In genomic region chr4:33924234-33924888, GRCm38 (mm10) we compare ENCODE assay signal across 8 mouse cellular contexts. TPM values are rescaled to one million over a fixed set of nuclear protein-coding genes. Genes with fewer than 3 reads are reported as not detected.
DNase-seq lines count a peak whose midpoint lies in the region; ATAC-seq and TF ChIP-seq lines count a peak whose summit lies in the region.

TSS of gene Cnr1 (plus strand) at chr4:33924593.

- peak within 1 kb of the TSS; percentile 64 for H3K4me3 ChIP-seq in hindbrain, embryonic 13.5 days
- H3K4me3 ChIP-seq in lung, postnatal 0 days (ENCODE audit: low read depth, low read length): peak within 1 kb of the TSS; percentile 50

- peak within 1 kb of the TSS; percentile 98 for H3K27ac ChIP-seq in hindbrain, embryonic 13.5 days
- no peak within 1 kb of the TSS for H3K27ac ChIP-seq in lung, postnatal 0 days (ENCODE audit: low read length)

- H3K4me2 ChIP-seq in hindbrain, embryonic 13.5 days: peak within 1 kb of the TSS; percentile 84
- peak within 1 kb of the TSS; percentile 95 for H3K4me2 ChIP-seq in lung, postnatal 0 days (replicated peaks; ENCODE audit: low read depth, low read length)

- peak; percentile 89 to 97 for DNase-seq in adrenal gland, adult (ENCODE audit: inconsistent age in 2 of 2, low spot score in 1 of 2)
- DNase-seq in cerebellum, postnatal 36 days: peak; percentile 89 to 91
- DNase-seq in gastrocnemius, adult 18-20 months (ENCODE audit: low spot score): peak; percentile 33
- peak; percentile 57 to 75 for DNase-seq in layer of hippocampus, postnatal 25 days (ENCODE audit: extremely low spot score in 1 of 2, low spot score in 1 of 2)
- DNase-seq in lung, postnatal 0 days (ENCODE audit: low spot score): peak; percentile 85
- DNase-seq in retina, postnatal 1 day: peak; percentile 90
- no peak for DNase-seq in spleen, postnatal 36 days (ENCODE audit: low spot score in 2 of 2)

- H3K4me1 ChIP-seq in hindbrain, embryonic 13.5 days (replicated peaks): peaks cover 20% of the 10 kb centered on the region
- H3K4me1 ChIP-seq in lung, postnatal 0 days (ENCODE audit: insufficient read depth, low read depth, low read length): 0 out of 2 replicates have a peak, but pooled peaks cover 5% of the 10 kb centered on the region

- peak within 1 kb of the TSS; percentile 94 for H3K9ac ChIP-seq in hindbrain, embryonic 13.5 days
- H3K9ac ChIP-seq in lung, postnatal 0 days (replicated peaks; ENCODE audit: low read depth): no peak within 1 kb of the TSS

- H3K9me3 ChIP-seq in hindbrain, embryonic 13.5 days: no peaks in the 10 kb centered on the region
- no peaks in the 10 kb centered on the region for H3K9me3 ChIP-seq in lung, postnatal 0 days (ENCODE audit: low read length)

- ATAC-seq in hindbrain, embryonic 13.5 days (ENCODE audit: low FRiP score): peak; percentile 93
- ATAC-seq in lung, postnatal 0 days: peak; percentile 97

- no peak for TF ChIP-seq CTCF in lung, postnatal 0 days (IDR thresholded peaks at IDR 0.05)

- H3K27me3 ChIP-seq in hindbrain, embryonic 13.5 days: peaks cover 24% of the 10 kb centered on the region
- peaks cover 19% of the 10 kb centered on the region for H3K27me3 ChIP-seq in lung, postnatal 0 days (replicated peaks; ENCODE audit: insufficient read depth, low read length)

- under 1% methylated on average over 67 of the region's 77 CpGs for WGBS in hindbrain, embryonic 13.5 days
- under 1% methylated on average over 50 of the region's 77 CpGs for WGBS in lung, postnatal 0 days

- no peak for TF ChIP-seq EP300 in lung, postnatal 0 days (IDR thresholded peaks at IDR 0.05)

- no peaks in the 10 kb centered on the region for H3K36me3 ChIP-seq in hindbrain, embryonic 13.5 days
- no peaks in the 10 kb centered on the region for H3K36me3 ChIP-seq in lung, postnatal 0 days (ENCODE audit: insufficient read depth, low read length)

RNA-seq across cellular contexts. Expression of gene Cnr1, which starts in this region (rescaled TPM):
- total RNA-seq in gastrocnemius, adult 18-20 months (2021): under 1 TPM; 0.16 to 0.36 TPM
- 56.2 and 57.7 TPM in 2 replicates for polyA plus RNA-seq in hindbrain, embryonic 13.5 days (2015; fragmentation: Nextera tagmentation; extraction: Ambion mirVana)
- total RNA-seq in layer of hippocampus, postnatal 25 days (2021): 100 to 1,000 TPM; 187 to 189 TPM
- polyA plus RNA-seq in lung, postnatal 0 days (2015; fragmentation: Nextera tagmentation; extraction: Ambion mirVana): 0.25 and 0.30 TPM in 2 replicates

Comparison
In these comparisons a context has a peak if more than half of its experiments do, and no peak if none do; other contexts are left out.
1. RNA of gene Cnr1 (total RNA-seq): 187 to 189 TPM in layer of hippocampus, postnatal 25 days; 0.16 to 0.36 TPM in gastrocnemius, adult 18-20 months; every median in the first group is over 100 times any median in the second.
2. RNA of gene Cnr1 (polyA plus RNA-seq): 56.2 to 57.7 TPM in hindbrain, embryonic 13.5 days; 0.25 to 0.30 TPM in lung, postnatal 0 days; every median in the first group is over 10 times any median in the second.
3. Peak in DNase-seq in gastrocnemius, adult 18-20 months; RNA of the gene not detected or under 1 TPM.
4. Peak in DNase-seq, ATAC-seq, H3K4me3 ChIP-seq and H3K4me2 ChIP-seq in lung, postnatal 0 days; RNA of the gene not detected or under 1 TPM.
5. DNase-seq: peak in adrenal gland, adult (2 of 2), cerebellum, postnatal 36 days (2 of 2), layer of hippocampus, postnatal 25 days (2 of 2) and retina, postnatal 1 day (single experiment); none in spleen, postnatal 36 days (0 of 2).